Comparison of ENCODE assay signal across 10 mouse cellular contexts in the genomic region with DNA sequence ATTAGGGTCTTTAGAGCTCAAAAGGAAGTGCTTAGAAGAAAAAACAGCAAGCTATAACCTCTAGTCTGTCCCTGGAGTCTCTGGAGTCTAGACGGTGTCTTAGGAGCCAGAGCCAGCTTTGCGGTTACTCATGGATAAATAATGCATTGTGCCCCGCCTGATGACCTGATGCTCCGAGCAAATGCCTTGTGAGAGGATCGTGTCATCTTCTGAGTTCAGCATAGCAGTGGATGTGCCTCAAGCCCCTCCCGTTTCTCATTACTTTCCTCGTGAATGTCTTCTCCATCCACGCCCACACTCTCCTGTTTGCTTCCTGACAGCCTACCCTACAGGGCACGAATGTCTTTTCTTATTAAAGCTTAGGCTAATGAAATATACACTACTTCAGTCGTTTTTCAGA.
DNase-seq lines count a peak whose midpoint lies in the region; ATAC-seq and TF ChIP-seq lines count a peak whose summit lies in the region.
"Had no signal": no experiment of that assay in that cellular context is flagged by ENCODE, and none has a peak within 500 bp of the region (broad histone marks: within the 10 kb centered on the region; RNA-seq: fewer than 3 reads in every experiment).

No protein-coding gene starts in this region.

- DNase-seq in lung, postnatal 0 days (ENCODE audit: low spot score), result no peak
- no peak for DNase-seq in lung, postnatal 10 days
- DNase-seq in liver, embryonic 14.5 days (ENCODE audit: low read depth in 3 of 3, low spot score in 3 of 3), result no peak
- DNase-seq in skeletal muscle tissue, adult 2 months (ENCODE audit: low read depth, low spot score), result peak; percentile 23
- DNase-seq in cerebellum, adult 9-11 months, result no peak
- DNase-seq in left cerebral cortex, adult 18-20 months (ENCODE audit: low spot score in 2 of 2), result no peak
- no peak for DNase-seq in gastrocnemius, adult 2 months
- DNase-seq: spleen, adult 18-20 months; thymus, postnatal 4 days had no signal

- 50% methylated on average over 10 of the region's 10 CpGs for WGBS in lung, postnatal 0 days
- WGBS in liver, embryonic 14.5 days (ENCODE audit: insufficient replicate concordance), result 51% methylated on average over 10 of the region's 10 CpGs

- ATAC-seq in lung, postnatal 0 days, result peak; percentile 17; the same call in 1 of the 2 replicates
- ATAC-seq in liver, embryonic 14.5 days (ENCODE audit: insufficient read depth), result peak; percentile 32; the same call in 1 of the 2 replicates

- H3K9ac ChIP-seq in lung, postnatal 0 days (replicated peaks; ENCODE audit: low read depth), result no peak overlapping the region
- peak overlapping the region; percentile 72 for H3K9ac ChIP-seq in liver, embryonic 14.5 days (replicated peaks)

- no peaks in the 10 kb centered on the region for H3K4me1 ChIP-seq in lung, postnatal 0 days (ENCODE audit: insufficient read depth, low read depth, low read length)
- peaks cover 65% of the 10 kb centered on the region for H3K4me1 ChIP-seq in erythroblast, embryonic 14.5 days (ENCODE audit: control insufficient read depth)
- peaks cover 34 to 42% of the 10 kb centered on the region in 2 experiments for H3K4me1 ChIP-seq in liver, embryonic 14.5 days (replicated peaks; ENCODE audit: control insufficient read depth in 2 of 2, insufficient read depth in 2 of 2, low read length in 1 of 2)

- no peak for TF ChIP-seq EP300 in lung, postnatal 0 days (IDR thresholded peaks at IDR 0.05)
- no peak for TF ChIP-seq EP300 in liver, embryonic 14.5 days (IDR thresholded peaks at IDR 0.05; ENCODE audit: low read depth)

- no peaks in the 10 kb centered on the region for H3K36me3 ChIP-seq in lung, postnatal 0 days (ENCODE audit: insufficient read depth, low read length)
- H3K36me3 ChIP-seq in erythroblast, embryonic 14.5 days (ENCODE audit: control insufficient read depth), result peaks cover 85% of the 10 kb centered on the region
- H3K36me3 ChIP-seq in liver, embryonic 14.5 days (replicated peaks; ENCODE audit: control insufficient read depth, insufficient read depth, low read depth), result no peaks in the 10 kb centered on the region

- H3K4me3 ChIP-seq in lung, postnatal 0 days (ENCODE audit: low read depth, low read length), result no peak overlapping the region
- H3K4me3 ChIP-seq in erythroblast, embryonic 14.5 days (replicated peaks), result peak overlapping the region; percentile 30
- H3K4me3 ChIP-seq in liver, embryonic 14.5 days (ENCODE audit: insufficient read depth in 1 of 2, low read depth in 2 of 2, low read length in 2 of 2), result no peak overlapping the region
- no peak overlapping the region for H3K4me3 ChIP-seq in gastrocnemius, adult 2 months

- H3K27ac ChIP-seq in lung, postnatal 0 days (ENCODE audit: low read length), result no peak overlapping the region
- peak overlapping the region; percentile 98 for H3K27ac ChIP-seq in liver, embryonic 14.5 days
- H3K27ac ChIP-seq in gastrocnemius, adult 2 months, result no peak overlapping the region

- intact Hi-C loops in gastrocnemius, adult 2 months (cut with DNase I), result no loop called here

- no peaks in the 10 kb centered on the region for H3K27me3 ChIP-seq in lung, postnatal 0 days (replicated peaks; ENCODE audit: insufficient read depth, low read length)
- no peaks in the 10 kb centered on the region for H3K27me3 ChIP-seq in erythroblast, embryonic 14.5 days (ENCODE audit: control insufficient read depth)
- no peaks in the 10 kb centered on the region for H3K27me3 ChIP-seq in liver, embryonic 14.5 days (ENCODE audit: control insufficient read depth, insufficient read depth, low read length)

- no peak for TF ChIP-seq CTCF in lung, postnatal 0 days (IDR thresholded peaks at IDR 0.05)
- TF ChIP-seq CTCF in liver, embryonic 14.5 days (IDR thresholded peaks at IDR 0.05; ENCODE audit: low read depth), result no peak
- no peak for TF ChIP-seq CTCF in gastrocnemius, adult 2 months (IDR thresholded peaks at IDR 0.05)

- H3K4me2 ChIP-seq in lung, postnatal 0 days (replicated peaks; ENCODE audit: low read depth, low read length), result no peak overlapping the region
- peak overlapping the region; percentile 64 for H3K4me2 ChIP-seq in liver, embryonic 14.5 days (ENCODE audit: low read depth)

- H3K9me3 ChIP-seq in lung, postnatal 0 days (ENCODE audit: low read length), result no peaks in the 10 kb centered on the region
- no peaks in the 10 kb centered on the region; the same call in 1 of the 2 replicates for H3K9me3 ChIP-seq in erythroblast, embryonic 14.5 days (ENCODE audit: control insufficient read depth, low read length)
- no peaks in the 10 kb centered on the region for H3K9me3 ChIP-seq in liver, embryonic 14.5 days (ENCODE audit: control insufficient read depth, low read length)
